Mouse (Mus musculus) myocyte (in vitro differentiated cells): Measurements from ENCODE around the gene Arhgef19.

Experiments
- POLR2A ChIP-seq: IDR thresholded peaks from one replicate; pipeline ENCODE4 v1.6.1; 2011; ENCODE audit warnings: low read depth, mild to moderate bottlenecking, control low read depth, moderate library complexity; ENCODE audit not compliant: insufficient read length
- REST ChIP-seq: IDR thresholded peaks from one replicate; pipeline ENCODE4 v1.6.1; 2011; ENCODE audit warnings: mild to moderate bottlenecking, control low read depth, moderate library complexity; ENCODE audit not compliant: insufficient read depth, insufficient read length
- TCF12 ChIP-seq: IDR thresholded peaks from one replicate; pipeline ENCODE4 v1.6.1; 2011; ENCODE audit warnings: mild to moderate bottlenecking, control low read depth; ENCODE audit not compliant: poor library complexity, insufficient read depth, severe bottlenecking

- TF ChIP-seq POLR2A (no peak), REST (no peak), TCF12 (no peak)
Observed at GRCm38 (mm10) chr4:141267250-141267649, 28.0 kb downstream of the Arhgef19 start.
